Mouse (Mus musculus) ES-E14 (cell line): ENCODE results near the gene Smyd3. TPM values are rescaled to one million over a fixed set of nuclear protein-coding genes. Genes with fewer than 3 reads are reported as not detected.
"Not testable (repeated sequence)": the region's sequence is repeated elsewhere in the genome, so short reads cannot be mapped to it uniquely, and the experiment has no call there.

Source experiments
- DNase-seq: peaks from one replicate; pipeline ENCODE4 v3.0.0-alpha.2; 2013; ENCODE audit warnings: low read depth, low spot score
- H3K27ac ChIP-seq: 2 replicates; pipeline ENCODE4 v1.5.1; 2012; ENCODE audit warnings: low read depth, mild to moderate bottlenecking, low read length, moderate library complexity, mixed read lengths; ENCODE audit not compliant: poor library complexity, insufficient read depth, severe bottlenecking
- H3K36me3 ChIP-seq: 2 replicates; pipeline ENCODE4 v1.6.1; 2012; ENCODE audit warnings: mild to moderate bottlenecking, low read length, moderate library complexity, mixed read lengths; ENCODE audit not compliant: control insufficient read depth, poor library complexity, insufficient read depth, severe bottlenecking
- H3K4me1 ChIP-seq, 2 experiments: fragments of 150-350 bp in 1 of 2; sonication (generic) in 1 of 2; 2 replicates each; pipeline ENCODE4 v1.6.1; 2012; ENCODE audit warnings: low read length in 2 of 2, mild to moderate bottlenecking in 1 of 2, mixed read lengths in 1 of 2; ENCODE audit not compliant: control insufficient read depth in 2 of 2, insufficient read depth in 2 of 2, poor library complexity in 1 of 2
- H3K4me3 ChIP-seq, 2 experiments: fragments of 150-350 bp in 1 of 2; sonication (generic) in 1 of 2; 2 replicates each; pipeline ENCODE4 v1.5.1; 2012; ENCODE audit warnings: low read length in 2 of 2, low read depth in 1 of 2, mild to moderate bottlenecking in 1 of 2, mixed read lengths in 1 of 2; ENCODE audit not compliant: insufficient read depth in 1 of 2, poor library complexity in 1 of 2, severe bottlenecking in 1 of 2
- H3K9ac ChIP-seq: 2 replicates; pipeline ENCODE4 v1.6.1; 2012; ENCODE audit warnings: low read depth, mild to moderate bottlenecking, low read length, mixed read lengths; ENCODE audit not compliant: poor library complexity, insufficient read depth, severe bottlenecking
- H3K9me3 ChIP-seq: fragments of 150-350 bp; sonication (generic); 2 replicates; pipeline ENCODE4 v1.6.1; 2012; ENCODE audit warnings: low read depth, mild to moderate bottlenecking, low read length; ENCODE audit not compliant: control insufficient read depth, insufficient read depth
- CHD2 ChIP-seq: IDR thresholded peaks from 2 replicates; pipeline ENCODE4 v1.6.1; 2014; ENCODE audit warnings: mild to moderate bottlenecking, low read depth, low read length, inconsistent platforms
- HCFC1 ChIP-seq: IDR thresholded peaks from 2 replicates; pipeline ENCODE4 v1.6.1; 2012; ENCODE audit warnings: low read length, inconsistent platforms, borderline replicate concordance; ENCODE audit not compliant: insufficient read depth
- MAFK ChIP-seq: IDR thresholded peaks from 2 replicates; pipeline ENCODE4 v1.6.1; 2014; ENCODE audit warnings: mild to moderate bottlenecking, low read depth, low read length, inconsistent platforms; ENCODE audit not compliant: insufficient read depth
- ZC3H11A ChIP-seq: IDR thresholded peaks from 2 replicates; pipeline ENCODE4 v1.6.1; 2012; ENCODE audit warnings: low read depth, mild to moderate bottlenecking, inconsistent platforms, low read length, borderline replicate concordance
- ZNF384 ChIP-seq: IDR thresholded peaks from 2 replicates; pipeline ENCODE4 v1.6.1; 2012; ENCODE audit warnings: low read depth, low read length, inconsistent platforms
- in situ Hi-C, 2 experiments: fragments of 600-800 bp; cut with MboI; formaldehyde crosslinking; loops; one replicate each; pipeline ENCODE4 v1.15.1; 2025; ENCODE audit warnings: low sequenced_read_pairs in 2 of 2, inconsistent platforms in 1 of 2; ENCODE audit not compliant: unreplicated experiment in 2 of 2
- total RNA-seq: library from RNA; depleted of rRNA; stranded (reverse); fragments of 300-350 nt; gene quantifications from 2 replicates; pipeline ENCODE4 v1.2.3, GENCODE M21; 2012

Smyd3 gene
- total RNA-seq, 1 experiment = 18.3 TPM

DNA sequence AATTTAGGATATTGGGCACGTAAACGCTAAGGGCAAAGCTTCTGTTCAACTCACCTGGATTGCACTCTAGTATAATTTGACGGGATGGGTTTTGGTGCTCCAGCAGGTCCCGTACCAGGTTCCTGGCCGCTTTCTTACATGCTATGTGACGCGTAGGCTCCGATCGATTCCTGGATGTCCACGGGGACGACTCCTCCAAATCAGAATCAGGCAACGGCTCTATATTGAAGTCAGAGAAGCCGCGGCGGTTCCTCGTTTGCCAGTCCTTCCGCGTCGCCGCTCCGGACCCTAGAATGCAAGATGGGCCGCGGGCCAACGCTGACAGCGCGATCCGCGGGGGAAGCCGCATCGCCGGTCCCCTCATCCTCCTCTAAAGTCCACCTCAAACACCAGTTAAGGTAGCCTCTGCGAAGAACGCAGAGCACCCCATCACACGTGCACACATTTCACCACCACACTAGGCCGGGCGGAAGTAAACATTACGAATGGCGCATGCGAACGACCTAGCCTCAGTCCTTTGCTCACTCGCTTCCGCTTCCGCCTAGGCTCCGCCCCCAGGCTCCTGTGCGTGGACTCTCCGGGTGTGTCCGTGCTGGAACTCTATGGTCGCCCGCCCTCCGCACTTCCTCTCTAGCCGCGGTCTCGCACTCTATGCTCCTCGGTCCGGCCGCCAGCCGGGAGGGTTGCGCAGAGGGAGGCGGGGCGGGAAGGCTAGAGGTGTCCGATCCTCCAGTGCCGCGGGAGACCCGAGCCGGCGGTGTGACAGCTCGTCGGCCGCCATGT lies 28.1 kb upstream of the Smyd3 start, which contains the start of the genes Tfb2m and Cnst:
Gene Tfb2m, minus strand, starts transcription at position 500 of the 783 bp plus-strand sequence.
Gene Cnst, plus strand, starts transcription at position 603 of the 783 bp plus-strand sequence.
- H3K4me1 ChIP-seq, H3K27ac ChIP-seq, in situ Hi-C loops, H3K36me3 ChIP-seq, H3K9me3 ChIP-seq: not testable (repeated sequence)
- peak; percentile 97 for DNase-seq
- Histone ChIP-seq H3K4me3 (peak within 1 kb of the TSS; percentile 92 to 95), H3K9ac (peak within 1 kb of the TSS; percentile 81)
- peak; percentile 72 for TF ChIP-seq HCFC1

DNA sequence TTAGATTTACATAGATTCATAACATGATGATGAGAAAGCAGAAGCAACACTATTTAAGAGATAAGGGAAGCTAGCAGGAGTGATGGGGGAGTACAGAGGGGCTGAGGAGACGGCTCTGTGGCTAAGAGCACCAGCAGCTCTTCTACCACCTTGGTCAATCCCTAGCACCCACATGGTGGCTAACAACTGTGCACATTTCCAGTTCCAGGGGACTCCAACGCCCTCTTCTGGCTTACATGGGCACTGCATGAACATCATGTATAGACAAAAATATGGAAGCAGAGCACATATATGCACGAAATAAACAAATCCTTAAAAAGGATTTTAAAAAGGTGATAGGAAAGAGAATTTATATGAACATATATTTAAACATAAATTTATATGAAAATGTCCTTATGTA lies 23.7 kb upstream of the Smyd3 start:
- Histone ChIP-seq H3K27ac (no peak overlapping the region), H3K9me3 (no peaks in the 10 kb centered on the region), H3K36me3 (peaks cover 12% of the 10 kb centered on the region), H3K4me3 (no peak overlapping the region), H3K4me1 (no peaks in the 10 kb centered on the region), H3K9ac (no peak overlapping the region)
- TF ChIP-seq MAFK (no peak), HCFC1 (no peak), ZNF384 (no peak)
- in situ Hi-C loops = no loop called here
- DNase-seq = peak; percentile 49

DNA sequence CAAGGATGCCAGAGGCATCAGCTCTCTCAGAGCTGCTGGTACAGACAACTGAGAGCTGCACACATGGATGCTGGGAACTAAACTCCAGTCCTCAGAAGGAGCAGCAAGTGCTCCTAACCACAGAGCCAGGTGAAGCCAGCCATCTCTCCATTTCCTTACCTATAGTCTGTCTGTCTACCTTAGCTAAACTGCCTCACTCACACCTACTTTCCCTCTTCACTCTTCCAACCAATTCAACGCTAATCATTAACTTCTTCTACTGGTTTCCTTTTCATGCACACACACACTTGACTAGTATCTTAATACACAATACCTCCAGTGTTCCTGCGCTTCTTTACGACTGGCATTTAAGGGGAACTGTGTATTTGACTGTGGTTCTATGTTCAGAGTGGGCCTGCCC lies 22.0 kb upstream of the Smyd3 start:
- no peaks in the 10 kb centered on the region for H3K9me3 ChIP-seq
- TF ChIP-seq MAFK (no peak), ZNF384 (no peak), HCFC1 (no peak), CHD2 (no peak), ZC3H11A (no peak)
- no peak overlapping the region for H3K9ac ChIP-seq
- no peak overlapping the region for H3K4me3 ChIP-seq
- no peak for DNase-seq
- H3K4me1 ChIP-seq = no peaks in the 10 kb centered on the region
- H3K36me3 ChIP-seq = peaks cover 12% of the 10 kb centered on the region
- H3K27ac ChIP-seq = no peak overlapping the region
- in situ Hi-C loops = no loop called here

DNA sequence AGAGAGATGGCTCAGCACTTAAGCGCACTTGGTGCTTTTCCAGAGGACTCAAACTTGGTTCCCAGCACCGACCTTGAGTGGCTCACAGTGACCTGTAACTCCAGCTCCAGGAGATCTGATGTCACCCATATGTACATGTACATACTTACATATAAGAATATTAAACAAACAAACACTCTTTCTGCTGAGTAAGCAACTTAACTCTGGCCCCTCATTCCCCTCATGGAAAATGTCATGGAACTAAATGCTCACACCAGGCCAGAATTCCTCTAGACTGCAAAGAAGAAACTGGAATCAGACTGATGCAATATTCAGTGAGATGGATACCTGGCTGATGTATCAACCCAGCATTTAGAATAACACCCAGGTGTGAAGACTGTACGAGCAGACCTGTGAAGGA lies 21.2 kb upstream of the Smyd3 start:
- no peak overlapping the region for H3K27ac ChIP-seq
- H3K4me3 ChIP-seq = no peak overlapping the region
- TF ChIP-seq MAFK (peak; percentile 27; the same call in 1 of the 2 replicates), ZNF384 (no peak), HCFC1 (no peak)
- in situ Hi-C loops = no loop called here
- peaks cover 12% of the 10 kb centered on the region for H3K36me3 ChIP-seq
- H3K9ac ChIP-seq = no peak overlapping the region
- DNase-seq = no peak
- H3K9me3 ChIP-seq = no peaks in the 10 kb centered on the region
- no peaks in the 10 kb centered on the region for H3K4me1 ChIP-seq

DNA sequence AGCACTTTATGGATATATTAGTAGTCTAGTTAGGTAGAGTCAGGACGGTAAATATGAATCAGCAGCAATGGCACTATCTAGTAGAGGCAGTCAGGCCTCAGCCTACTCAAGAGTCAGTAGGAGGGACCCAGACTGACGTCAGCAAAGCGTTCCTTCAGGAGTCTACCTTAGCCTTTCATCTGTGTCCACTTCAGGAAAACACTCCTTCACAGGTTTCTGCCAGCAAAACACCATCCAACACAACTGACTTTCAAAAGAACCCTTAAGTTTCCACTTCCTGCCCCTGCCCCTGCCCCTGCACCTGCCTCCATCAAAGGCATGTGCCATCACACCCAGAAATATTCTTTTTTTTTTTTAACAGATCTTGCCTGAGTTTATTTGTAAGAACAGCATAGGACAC lies 2.1 kb upstream of the Smyd3 start:
- H3K9ac ChIP-seq = no peak overlapping the region

More for the DNA sequence above, 2.1 kb upstream of the Smyd3 start:
- Histone ChIP-seq H3K4me1 (peaks cover 0 to 5% of the 10 kb centered on the region in 2 experiments; a peak in 2 of 4 replicates), H3K36me3 (no peaks in the 10 kb centered on the region), H3K4me3 (no peak overlapping the region), H3K9me3 (no peaks in the 10 kb centered on the region), H3K27ac (no peak overlapping the region)
- DNase-seq = no peak
- in situ Hi-C loops = no loop called here
- TF ChIP-seq HCFC1 = no peak
